Mouse (Mus musculus): ENCODE results near the gene Wasf3. TPM values are rescaled to one million over a fixed set of nuclear protein-coding genes. Genes with fewer than 3 reads are reported as not detected.

Wasf3 gene
- total RNA-seq, 2 experiments from 2014 or later = not detected

Other genes with a start within 250 kb of the Wasf3 start
- gene Gm5565, start 224.4 kb upstream of the Wasf3 start, total RNA-seq (2015) = not detected in 2 replicates
- not detected in 2 replicates for gene Gm5565, start 224.4 kb upstream of the Wasf3 start, total RNA-seq (2017)
- gene Gm6309, start 214.3 kb upstream of the Wasf3 start, total RNA-seq (2015) = not detected in 2 replicates
- not detected in 2 replicates for gene Gm6309, start 214.3 kb upstream of the Wasf3 start, total RNA-seq (2017)
- gene 1700001J03Rik, start 199.7 kb upstream of the Wasf3 start, total RNA-seq (2015) = 0.51 and 0.79 TPM in 2 replicates
- gene 1700001J03Rik, start 199.7 kb upstream of the Wasf3 start, total RNA-seq (2017) = not detected in 2 replicates
- gene Rnf6, start 163.4 kb upstream of the Wasf3 start, total RNA-seq (2015) = 17.9 and 18.7 TPM in 2 replicates
- 40.3 and 42.0 TPM in 2 replicates for gene Rnf6, start 163.4 kb upstream of the Wasf3 start, total RNA-seq (2017)
- 53.2 and 55.4 TPM in 2 replicates for gene Cdk8, start 153.8 kb upstream of the Wasf3 start, total RNA-seq (2015)
- gene Cdk8, start 153.8 kb upstream of the Wasf3 start, total RNA-seq (2017) = 41.0 and 50.5 TPM in 2 replicates
- gene Gm6408, start 97.0 kb downstream of the Wasf3 start, total RNA-seq (2015) = not detected in 2 replicates
- gene Gm6408, start 97.0 kb downstream of the Wasf3 start, total RNA-seq (2017) = not detected in 2 replicates
- not detected in 2 replicates for gene Gm6370, start 106.4 kb downstream of the Wasf3 start, total RNA-seq (2015)
- gene Gm6370, start 106.4 kb downstream of the Wasf3 start, total RNA-seq (2017) = not detected in 2 replicates
- not detected in 2 replicates for gene 4930449I24Rik, start 117.4 kb downstream of the Wasf3 start, total RNA-seq (2015)
- gene 4930449I24Rik, start 117.4 kb downstream of the Wasf3 start, total RNA-seq (2017) = not detected in 2 replicates
- gene Gm3402, start 129.1 kb downstream of the Wasf3 start, total RNA-seq (2015) = not detected in 2 replicates
- not detected in 2 replicates for gene Gm3402, start 129.1 kb downstream of the Wasf3 start, total RNA-seq (2017)
- not detected in 2 replicates for gene Gm3404, start 140.8 kb downstream of the Wasf3 start, total RNA-seq (2015)
- not detected in 2 replicates for gene Gm3404, start 140.8 kb downstream of the Wasf3 start, total RNA-seq (2017)
- not detected in 2 replicates for gene Gm3409, start 152.7 kb downstream of the Wasf3 start, total RNA-seq (2015)
- gene Gm3409, start 152.7 kb downstream of the Wasf3 start, total RNA-seq (2017) = not detected in 2 replicates
- not detected in 2 replicates for gene Gm3415, start 171.2 kb downstream of the Wasf3 start, total RNA-seq (2015)
- gene Gm3415, start 171.2 kb downstream of the Wasf3 start, total RNA-seq (2017) = not detected in 2 replicates
- gene Gpr12, start 200.3 kb downstream of the Wasf3 start, total RNA-seq (2015) = not detected in 2 replicates
- not detected in 2 replicates for gene Gpr12, start 200.3 kb downstream of the Wasf3 start, total RNA-seq (2017)

Data from megakaryocyte progenitor cell, adult 5-6 weeks (primary cell).